Mouse (Mus musculus) c-Kit-positive CD71-positive TER-119-positive erythroid progenitor cells, embryonic 14.5 days (primary cell): Measurements from ENCODE around the gene Arl14.
"Not testable (repeated sequence)": the region's sequence is repeated elsewhere in the genome, so short reads cannot be mapped to it uniquely, and the experiment has no call there.

Experiments
- DNase-seq: peaks from one replicate; pipeline ENCODE4 v3.0.0-alpha.2; 2013; ENCODE audit warnings: low spot score

Gene Arl14

GRCm38 (mm10) chr3:69213465-69213864 is 8.8 kb upstream of the Arl14 start:
- no peak for DNase-seq

GRCm38 (mm10) chr3:69214566-69214965 is 7.7 kb upstream of the Arl14 start:
- no peak for DNase-seq

GRCm38 (mm10) chr3:69222502-69222900 is 282 bp downstream of the Arl14 start:
- no peak for DNase-seq

DNA sequence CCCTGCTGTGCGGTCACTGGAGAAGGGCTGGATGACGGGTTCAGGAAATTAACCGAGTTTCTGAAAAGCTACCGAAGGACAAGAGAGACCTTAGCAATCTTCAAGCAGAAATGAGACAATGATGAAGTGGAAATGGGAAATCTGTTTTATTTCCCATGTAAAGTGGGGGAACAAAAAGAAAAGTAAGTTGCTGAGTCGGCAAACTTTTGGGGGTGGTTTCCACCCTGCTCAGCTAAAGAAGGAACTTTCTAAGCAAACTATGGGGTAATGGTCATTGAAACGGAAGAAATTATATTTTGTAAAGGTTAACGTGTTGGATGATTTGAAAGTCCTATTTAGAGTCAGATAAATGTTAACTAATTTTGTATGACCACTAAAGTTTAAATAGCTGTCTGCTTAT is 768 bp downstream of the Arl14 start:
- DNase-seq = no peak

GRCm38 (mm10) chr3:69223666-69224065 is 1.4 kb downstream of the Arl14 start:
- DNase-seq = no peak

- DNase-seq = no peak
Observed at GRCm38 (mm10) chr3:69225019-69225418, 2.8 kb downstream of the Arl14 start.

DNA sequence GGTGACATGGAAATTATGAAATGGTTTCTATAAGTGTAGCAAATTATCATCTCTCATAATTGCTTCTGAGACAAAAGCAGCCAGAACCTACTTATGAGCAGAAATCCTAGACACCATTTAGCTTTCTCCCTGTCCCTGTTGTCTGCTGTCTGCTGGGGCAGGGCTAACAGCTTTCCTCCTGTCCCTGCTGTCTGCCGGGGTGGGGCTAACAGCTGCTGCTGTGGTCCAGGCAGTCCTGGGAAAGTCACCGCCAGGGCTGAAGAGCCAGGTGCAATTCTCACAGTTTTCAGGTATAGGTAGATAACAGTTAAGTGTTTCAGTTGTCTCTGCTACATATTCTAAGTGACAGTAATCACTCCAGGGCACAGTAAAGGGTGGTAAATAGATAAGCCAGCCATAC is 4.3 kb downstream of the Arl14 start:
- DNase-seq = no peak

DNA sequence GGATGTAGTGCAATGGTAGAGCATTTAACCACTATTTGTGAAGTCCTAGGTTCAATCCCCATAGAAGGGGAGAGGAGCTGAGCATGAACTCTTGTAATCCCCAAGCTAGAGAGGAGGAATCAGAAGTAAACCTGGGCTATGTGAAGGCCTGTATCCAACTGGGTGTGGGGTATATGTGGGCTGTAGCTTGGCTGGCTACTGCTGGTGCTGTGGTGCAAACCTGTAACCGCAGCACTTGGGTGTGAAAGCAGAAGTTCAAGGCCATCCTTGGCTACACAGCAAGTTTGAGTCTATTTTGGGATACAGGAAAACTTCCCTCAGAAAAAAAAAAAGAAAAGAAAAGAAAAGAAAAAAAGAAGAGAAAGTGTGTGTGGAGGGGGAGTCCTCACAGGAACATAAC is 5.8 kb downstream of the Arl14 start:
- DNase-seq = no peak

DNA sequence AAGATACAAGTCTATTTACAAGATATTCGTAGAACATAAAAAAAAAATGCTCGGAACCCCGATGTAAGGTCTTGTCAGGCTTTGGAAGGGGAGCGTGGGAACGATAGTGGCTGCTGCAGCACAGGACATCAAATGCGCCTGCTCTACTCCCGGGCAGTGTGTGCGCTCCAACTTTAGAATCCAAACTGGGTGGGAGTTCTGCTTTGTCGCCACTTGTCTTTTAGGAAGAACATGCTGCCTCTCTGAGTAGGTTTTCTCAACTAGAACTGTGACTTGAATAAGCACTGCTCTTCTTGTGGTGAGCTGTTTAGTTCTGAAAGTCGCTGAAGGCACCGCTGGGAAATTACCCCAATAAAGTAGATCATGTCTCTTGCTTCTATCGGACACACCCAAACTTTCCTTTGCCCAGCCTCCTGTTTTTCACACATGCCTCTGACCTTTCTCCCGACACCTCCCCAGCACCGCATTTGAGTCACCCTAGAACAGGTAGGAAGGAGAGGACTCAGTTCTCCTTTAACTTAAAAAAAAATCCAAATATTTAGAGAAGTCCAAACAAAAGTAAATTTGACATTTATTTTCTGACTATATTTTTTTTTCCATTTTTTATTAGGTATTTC is 9.4 kb downstream of the Arl14 start:
- no peak for DNase-seq

- not testable (repeated sequence) for DNase-seq
Observed at GRCm38 (mm10) chr3:69233552-69234189, 11.5 kb downstream of the Arl14 start.

DNA sequence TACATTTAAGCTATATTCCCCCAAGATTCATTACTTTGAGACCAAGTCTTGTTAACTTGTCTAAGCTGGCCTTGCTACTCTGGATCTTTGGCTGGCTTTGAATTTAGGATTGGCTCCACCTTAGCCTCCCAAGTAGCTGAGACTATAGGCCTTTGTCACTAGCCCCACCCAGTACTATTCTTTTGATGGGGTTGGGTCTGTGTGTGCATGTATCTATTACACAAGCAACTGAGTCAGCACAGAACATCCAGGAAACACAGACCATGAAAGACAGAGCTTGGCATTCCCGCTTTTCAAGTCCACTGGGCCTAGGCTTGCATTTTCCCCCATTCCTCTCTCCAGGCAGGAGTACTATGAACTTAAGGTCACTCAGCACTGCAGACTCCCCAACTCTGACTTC is 12.3 kb downstream of the Arl14 start:
- DNase-seq = no peak

- no peak for DNase-seq
Observed at GRCm38 (mm10) chr3:69235806-69236205, 13.6 kb downstream of the Arl14 start.

GRCm38 (mm10) chr3:69236491-69236890 is 14.3 kb downstream of the Arl14 start:
- no peak for DNase-seq

- DNase-seq = peak; percentile 50
Observed at GRCm38 (mm10) chr3:69238141-69238851, 16.1 kb downstream of the Arl14 start.

GRCm38 (mm10) chr3:69239246-69239645 is 17.0 kb downstream of the Arl14 start:
- DNase-seq = no peak

- DNase-seq = no peak
Observed at GRCm38 (mm10) chr3:69241020-69241419, 18.8 kb downstream of the Arl14 start.

DNA sequence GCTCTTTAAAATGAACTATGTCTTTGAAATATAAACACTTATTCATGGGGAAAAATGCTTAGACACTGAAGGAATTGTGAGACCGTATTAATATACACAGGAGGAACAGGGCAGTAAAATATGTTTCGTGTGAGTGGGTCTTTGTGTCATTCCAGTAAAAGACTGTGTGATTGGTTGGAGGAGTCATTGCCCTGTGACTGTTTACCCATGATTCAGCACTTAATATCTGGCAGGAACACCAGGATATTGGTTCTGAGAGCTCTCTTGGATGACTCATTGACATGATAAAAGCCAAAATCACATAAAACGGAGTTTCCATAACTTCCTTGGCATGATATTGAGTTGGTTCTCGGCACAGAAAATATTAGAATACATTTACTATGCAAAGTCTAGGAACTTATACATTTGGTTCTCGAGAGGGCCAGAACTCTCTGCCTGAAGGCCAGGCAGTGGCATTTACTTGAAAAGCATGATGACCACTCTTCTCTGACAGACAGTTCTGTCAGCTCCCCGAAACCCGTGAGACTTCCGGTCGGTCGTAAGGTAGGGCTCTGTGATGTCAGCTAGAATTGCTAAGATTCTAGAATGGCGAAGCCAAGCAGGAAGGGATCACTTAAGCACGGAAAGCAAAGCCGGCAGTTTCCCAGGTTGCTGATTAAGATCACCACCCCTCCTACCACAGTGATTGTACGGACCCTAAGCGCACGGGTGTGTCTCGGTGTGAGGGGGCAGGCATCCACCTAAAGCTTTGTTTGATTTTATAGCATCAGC is 31.1 kb downstream of the Arl14 start:
- no peak for DNase-seq

- DNase-seq = no peak
Observed at GRCm38 (mm10) chr3:69254676-69255075, 32.5 kb downstream of the Arl14 start.

GRCm38 (mm10) chr3:69257049-69257699 is 35.0 kb downstream of the Arl14 start:
- peak; percentile 49 for DNase-seq

DNA sequence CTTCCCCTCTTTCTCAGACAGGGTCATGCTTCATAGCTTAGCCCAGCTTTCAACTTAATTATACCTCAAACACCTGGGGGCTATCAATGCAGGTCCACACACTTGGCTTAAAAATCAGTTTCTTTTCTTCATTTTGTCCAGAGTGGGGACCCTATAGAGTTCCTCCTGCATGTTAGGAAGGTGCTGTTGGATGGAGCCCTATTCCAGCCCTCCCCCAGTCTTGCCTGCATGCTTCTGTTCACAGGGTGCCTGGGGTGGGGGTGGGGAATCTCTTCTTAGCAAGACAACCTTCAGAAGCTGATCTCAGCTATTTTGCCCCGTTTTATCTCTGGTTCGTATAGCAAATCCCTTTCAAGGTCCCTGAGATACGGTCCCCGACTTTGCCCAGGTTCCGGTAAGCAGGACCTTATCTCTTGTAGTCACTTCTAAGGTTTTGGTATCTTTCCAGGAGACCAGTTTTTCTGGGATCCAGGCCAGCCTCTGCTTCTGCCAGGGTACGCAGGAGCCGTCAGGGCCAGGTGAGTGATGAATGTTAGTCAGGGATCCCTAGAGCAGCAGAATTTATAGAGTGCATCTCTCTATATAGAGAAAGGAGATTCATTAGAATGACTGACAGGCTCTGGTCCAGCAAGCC is 40.9 kb downstream of the Arl14 start:
- DNase-seq = no peak

DNA sequence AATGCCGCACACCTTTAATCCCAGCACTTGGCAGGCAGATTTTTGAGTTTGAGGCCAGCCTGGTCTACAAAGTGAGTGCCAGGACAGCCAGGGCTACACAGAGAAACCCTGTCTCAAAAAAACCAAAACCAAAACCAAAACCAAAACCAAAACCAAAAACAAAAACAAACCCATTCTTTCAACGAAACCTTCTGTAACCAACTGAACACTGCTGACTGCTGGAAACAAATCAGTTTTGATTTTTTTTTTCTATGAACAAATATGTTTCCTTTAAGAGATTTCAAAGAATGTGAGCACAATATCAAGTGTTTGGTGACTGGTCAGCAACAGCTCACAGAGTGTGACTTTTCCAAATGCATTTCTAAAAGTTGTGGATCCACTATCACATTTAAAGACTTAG is 42.1 kb downstream of the Arl14 start:
- DNase-seq = not testable (repeated sequence)

GRCm38 (mm10) chr3:69271812-69272211 is 49.6 kb downstream of the Arl14 start:
- no peak for DNase-seq
